Mouse (Mus musculus) left cerebral cortex, adult 18-20 months (tissue): Measurements from ENCODE around the gene Mrps18c. TPM values are rescaled to one million over a fixed set of nuclear protein-coding genes. Genes with fewer than 3 reads are reported as not detected.

Source experiments
- DNase-seq, 2 experiments: peaks; one replicate each; pipeline ENCODE4 v3.0.0; 2021 to 2022; ENCODE audit warnings: low spot score in 2 of 2, mixed read lengths in 1 of 2
- total RNA-seq, 2 experiments: library from RNA; stranded (reverse); gene quantifications; 2 replicates each; pipeline ENCODE4 v1.2.3; 2021

Mrps18c gene
- total RNA-seq, 2 experiments from 2014 or later = 59.9 to 63.8 TPM

- no peak for DNase-seq
These were observed 24.4 kb downstream of the Mrps18c start for GRCm38 (mm10) chr5:100822826-100823225.

- DNase-seq = no peak
These were observed 27.5 kb downstream of the Mrps18c start for GRCm38 (mm10) chr5:100825975-100826374.

- no peak for DNase-seq
These were observed 28.1 kb downstream of the Mrps18c start for GRCm38 (mm10) chr5:100826531-100826930.

- no peak for DNase-seq
These were observed 30.3 kb downstream of the Mrps18c start for GRCm38 (mm10) chr5:100828701-100829100.

- no peak for DNase-seq
These were observed 34.3 kb downstream of the Mrps18c start for GRCm38 (mm10) chr5:100832680-100833079.

- DNase-seq = no peak
These were observed 35.4 kb downstream of the Mrps18c start for GRCm38 (mm10) chr5:100833841-100834240.

GRCm38 (mm10) chr5:100835862-100836538 is 37.6 kb downstream of the Mrps18c start:
- no peak for DNase-seq

GRCm38 (mm10) chr5:100837907-100838306 is 39.5 kb downstream of the Mrps18c start:
- no peak for DNase-seq

- no peak for DNase-seq
These were observed 46.1 kb downstream of the Mrps18c start for GRCm38 (mm10) chr5:100844485-100844884.

GRCm38 (mm10) chr5:100845485-100845847 is 47.0 kb downstream of the Mrps18c start, which contains the start of gene Gpat3:
TSS of gene Gpat3 (plus strand) at chr5:100845713.
- peak in 1 of 2 experiments; percentile 36 for DNase-seq

- peak; percentile 57 to 62 for DNase-seq
These were observed 47.6 kb downstream of the Mrps18c start for GRCm38 (mm10) chr5:100845848-100846598.

- peak in 1 of 2 experiments; percentile 32 for DNase-seq
These were observed 48.1 kb downstream of the Mrps18c start for GRCm38 (mm10) chr5:100846599-100846920.

GRCm38 (mm10) chr5:100847143-100847542 is 48.7 kb downstream of the Mrps18c start:
- DNase-seq = no peak

GRCm38 (mm10) chr5:100853963-100854362 is 55.5 kb downstream of the Mrps18c start:
- DNase-seq = no peak

Other genes starting within 250 kb of the Mrps18c start
- gene Plac8, start 226.4 kb upstream of the Mrps18c start, total RNA-seq = under 1 TPM in 1 of 2 experiments, not detected in 1; 0.53 TPM
- 10 to 100 TPM; 77.1 to 79.6 TPM for gene Coq2, start 123.5 kb upstream of the Mrps18c start, total RNA-seq
- 1 to 10 TPM; 1.2 to 1.9 TPM for gene Hpse, start 78.9 kb upstream of the Mrps18c start, total RNA-seq
- 10 to 100 TPM; 16.4 to 17.1 TPM for gene Helq, start within 50 bp of the Mrps18c start, total RNA-seq
- 10 to 100 TPM in 1 of 2 experiments, 1 to 10 TPM in 1; 8.7 to 11.8 TPM for gene Abraxas1, start 22.3 kb downstream of the Mrps18c start, total RNA-seq
- gene Gpat3, start 47.1 kb downstream of the Mrps18c start, total RNA-seq = 1 to 10 TPM; 5.6 to 7.9 TPM